Mouse (Mus musculus): ENCODE results near the gene Usp17la.

GRCm38 (mm10) chr7:104855248-104855750 lies 1.5 kb upstream of the Usp17la start:
- TF ChIP-seq CTCF (IDR thresholded peaks at IDR 0.05; ENCODE audit: borderline replicate concordance, insufficient read depth, low read length) (no peak), POLR2A (IDR thresholded peaks at IDR 0.05; ENCODE audit: low read depth, low read length) (no peak)

Data from embryonic fibroblast, embryonic 13.5 days (primary cell).